Mouse (Mus musculus) thymus, adult 2 months (tissue): Measurements from ENCODE around the gene Kalrn.

ENCODE experiments used
- CTCF ChIP-seq: fragments of 200-500 bp; IDR thresholded peaks from 2 replicates; pipeline ENCODE4 v1.5.1; 2012; ENCODE audit warnings: mild to moderate bottlenecking, control low read depth, low read length, moderate library complexity, borderline replicate concordance; ENCODE audit not compliant: control insufficient read depth, poor library complexity, insufficient read depth; ENCODE audit errors: extremely low read depth
- POLR2A ChIP-seq: fragments of 200-500 bp; IDR thresholded peaks from 2 replicates; pipeline ENCODE4 v1.6.1; 2012; ENCODE audit warnings: mild to moderate bottlenecking, low read length, control low read depth, moderate library complexity; ENCODE audit not compliant: control insufficient read depth, poor library complexity, insufficient read depth; ENCODE audit errors: extremely low read depth

DNA sequence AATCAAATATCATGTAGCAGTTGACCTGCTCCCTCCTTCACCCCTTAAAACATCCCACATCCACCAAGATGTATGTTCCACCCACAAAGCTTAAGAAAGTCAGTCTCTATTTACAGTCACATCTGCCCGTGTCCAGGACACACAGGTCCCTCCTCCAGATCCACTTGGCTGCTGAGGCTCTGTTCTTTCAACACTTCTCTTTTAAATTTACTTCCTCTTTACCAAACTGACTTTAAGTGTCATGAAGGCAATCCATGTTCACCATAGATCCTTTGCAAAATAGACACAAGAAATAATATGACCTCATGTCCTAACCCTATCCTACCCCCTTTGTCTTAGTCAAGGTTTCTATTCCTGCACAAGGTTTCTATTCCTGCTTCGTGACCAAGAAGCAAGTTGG is 131.6 kb downstream of the Kalrn start:
- no peak for TF ChIP-seq POLR2A
- no peak for TF ChIP-seq CTCF
